Mouse (Mus musculus) liver, embryonic 14.5 days (tissue): ENCODE measurements around the gene Cldnd2. TPM values are rescaled to one million over a fixed set of nuclear protein-coding genes. Genes with fewer than 3 reads are reported as not detected.

ENCODE experiments used
- ATAC-seq: fragments of 200-750 bp; cut with Nextera tagmentation; 2 replicates; pipeline ENCODE4 v1.8.0; 2017; ENCODE audit warnings: moderate number of reproducible peaks, mild to moderate bottlenecking, moderate library complexity; ENCODE audit not compliant: insufficient read depth
- DNase-seq, 3 experiments: peaks; one replicate each; pipeline ENCODE4 v3.0.0-alpha.2; 2012 to 2013; ENCODE audit warnings: low read depth in 3 of 3, low spot score in 3 of 3
- H3K27ac ChIP-seq: fragments of 300-500 bp; sonication (generic); 2 replicates; pipeline ENCODE4 v1.5.1; 2014; ENCODE audit warnings: moderate library complexity, mild to moderate bottlenecking, control low read depth, inconsistent platforms
- H3K27me3 ChIP-seq: fragments of 300-500 bp; sonication (generic); 2 replicates; pipeline ENCODE4 v1.6.1; 2014; ENCODE audit warnings: mild to moderate bottlenecking, low read length, moderate library complexity; ENCODE audit not compliant: control insufficient read depth, insufficient read depth
- H3K36me3 ChIP-seq: fragments of 300-500 bp; sonication (generic); replicated peaks from 2 replicates; pipeline ENCODE4 v1.6.1; 2014; ENCODE audit warnings: low read depth; ENCODE audit not compliant: control insufficient read depth, insufficient read depth
- H3K4me1 ChIP-seq, 2 experiments: fragments of 200-500 bp in 1 of 2; fragments of 300-500 bp in 1 of 2; sonication (generic) in 1 of 2; replicated peaks; 2 replicates each; pipeline ENCODE4 v1.6.1; 2012 to 2014; ENCODE audit warnings: antibody characterized with exemption in 1 of 2, inconsistent platforms in 1 of 2, low read length in 1 of 2; ENCODE audit not compliant: control insufficient read depth in 2 of 2, insufficient read depth in 2 of 2
- H3K4me2 ChIP-seq: fragments of 300-500 bp; sonication (generic); 2 replicates; pipeline ENCODE4 v1.6.1; 2014; ENCODE audit warnings: low read depth, mild to moderate bottlenecking, control low read depth, moderate library complexity
- H3K4me3 ChIP-seq, 2 experiments: fragments of 200-500 bp in 1 of 2; fragments of 300-500 bp in 1 of 2; sonication (generic) in 1 of 2; 2 replicates each; pipeline ENCODE4 v1.5.1; 2012 to 2014; ENCODE audit warnings: low read depth in 2 of 2, low read length in 2 of 2, mild to moderate bottlenecking in 2 of 2, control low read depth in 1 of 2, inconsistent platforms in 1 of 2, moderate library complexity in 1 of 2; ENCODE audit not compliant: insufficient read depth in 1 of 2
- H3K9ac ChIP-seq: fragments of 300-500 bp; sonication (generic); replicated peaks from 2 replicates; pipeline ENCODE4 v1.6.1; 2014; ENCODE audit warnings: mild to moderate bottlenecking, control low read depth, moderate library complexity
- H3K9me3 ChIP-seq: fragments of 300-500 bp; sonication (generic); 2 replicates; pipeline ENCODE4 v1.6.1; 2016; ENCODE audit warnings: low read length, mixed read lengths; ENCODE audit not compliant: control insufficient read depth
- CTCF ChIP-seq: IDR thresholded peaks from 2 replicates; pipeline ENCODE4 v1.5.1; 2016; ENCODE audit warnings: antibody characterized with exemption, low read depth, control low read depth
- EP300 ChIP-seq: IDR thresholded peaks from 2 replicates; pipeline ENCODE4 v1.6.1; 2016; ENCODE audit warnings: antibody characterized with exemption, low read depth
- WGBS: fragments of 180-500 bp; shearing (Covaris S2); extraction: QIAGEN DNeasy Blood & Tissue Kit; methylation state at CpG from one replicate; pipeline ENCODE4 v1.1.7; 2014; ENCODE audit not compliant: insufficient replicate concordance; 5-methylcytosine and 5-hydroxymethylcytosine counted together
- polyA plus RNA-seq, 2 experiments: library from polyadenylated mRNA; depleted of rRNA in 1 of 2; stranded (reverse) in 1 of 2; unstranded in 1 of 2; fragments of >200 nt; fragmentation: Nextera tagmentation in 1 of 2; extraction: Ambion mirVana in 1 of 2; gene quantifications; 2 replicates each; pipeline versions ENCODE4 v1.2.1 to v1.2.3; 2012 to 2014

Cldnd2 gene
- polyA plus RNA-seq, 2 experiments, result not detected

DNA sequence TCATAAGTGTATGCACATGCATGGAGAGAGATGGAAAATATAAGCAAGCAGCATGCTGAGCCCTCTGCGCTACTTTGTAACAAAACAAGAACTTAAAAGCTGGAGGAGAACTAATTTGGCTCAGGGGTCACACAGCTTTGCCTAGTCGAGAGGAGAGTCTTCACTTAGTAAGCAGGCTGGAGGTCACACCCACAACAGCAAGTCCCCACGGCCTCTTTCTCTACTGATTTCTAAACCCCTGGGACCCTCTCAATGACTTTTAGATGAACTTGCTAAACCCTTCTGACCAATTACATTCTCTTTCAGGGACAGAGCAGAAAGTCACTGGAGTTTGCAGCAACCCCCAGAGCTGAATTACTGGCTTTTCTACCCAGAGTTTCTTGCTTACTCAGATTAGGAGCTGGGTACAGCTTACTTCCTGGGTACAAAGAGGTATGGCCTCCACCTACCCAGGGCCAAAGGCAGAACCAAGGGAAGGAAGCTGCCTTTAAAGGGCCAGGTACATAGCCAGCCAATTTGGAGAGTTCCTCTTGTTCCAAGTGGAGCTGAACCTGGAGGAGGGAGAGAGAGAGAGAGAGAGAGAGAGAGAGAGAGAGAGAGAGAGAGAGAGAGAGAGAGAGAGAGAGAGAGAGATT is 16.5 kb upstream of the Cldnd2 start:
- no peak overlapping the region for H3K9ac ChIP-seq
- no peak for ATAC-seq
- WGBS, result 42% methylated on average over 3 of the region's 3 CpGs
- H3K36me3 ChIP-seq, result no peaks in the 10 kb centered on the region
- no peak for DNase-seq
- no peaks in the 10 kb centered on the region for H3K9me3 ChIP-seq
- H3K4me1 ChIP-seq, result no peaks in the 10 kb centered on the region; a peak in 1 of 4 replicates
- TF ChIP-seq CTCF, result no peak
- no peak for TF ChIP-seq EP300
- H3K4me2 ChIP-seq, result no peak overlapping the region
- no peak overlapping the region for H3K27ac ChIP-seq
- H3K4me3 ChIP-seq, result no peak overlapping the region
- H3K27me3 ChIP-seq, result no peaks in the 10 kb centered on the region

- Histone ChIP-seq H3K27ac (no peak within 1 kb of the TSS), H3K36me3 (no peaks in the 10 kb centered on the region), H3K27me3 (no peaks in the 10 kb centered on the region), H3K4me3 (no peak within 1 kb of the TSS), H3K9ac (no peak within 1 kb of the TSS), H3K4me1 (no peaks in the 10 kb centered on the region; a peak in 1 of 4 replicates), H3K4me2 (no peak within 1 kb of the TSS), H3K9me3 (no peaks in the 10 kb centered on the region)
- ATAC-seq (no peak), DNase-seq (no peak)
- 47% methylated on average over 8 of the region's 8 CpGs for WGBS
- TF ChIP-seq CTCF (no peak), EP300 (no peak)
Observed at GRCm38 (mm10) chr7:43427406-43427805, 13.2 kb upstream of the Cldnd2 start, which contains the start of gene Lim2. Gene Lim2, plus strand, starts transcription at chr7:43427670.

GRCm38 (mm10) chr7:43429500-43429899 is 11.1 kb upstream of the Cldnd2 start:
- H3K4me3 ChIP-seq, result no peak overlapping the region
- no peak for ATAC-seq
- H3K9ac ChIP-seq, result no peak overlapping the region
- 19% methylated on average over 4 of the region's 4 CpGs for WGBS
- H3K27ac ChIP-seq, result no peak overlapping the region
- no peaks in the 10 kb centered on the region for H3K4me1 ChIP-seq
- H3K36me3 ChIP-seq, result no peaks in the 10 kb centered on the region
- H3K4me2 ChIP-seq, result no peak overlapping the region
- H3K9me3 ChIP-seq, result no peaks in the 10 kb centered on the region
- H3K27me3 ChIP-seq, result no peaks in the 10 kb centered on the region
- no peak for DNase-seq
- no peak for TF ChIP-seq EP300
- TF ChIP-seq CTCF, result no peak

GRCm38 (mm10) chr7:43432891-43433290 is 7.7 kb upstream of the Cldnd2 start:
- no peaks in the 10 kb centered on the region for H3K36me3 ChIP-seq
- ATAC-seq (no peak), DNase-seq (no peak)
- H3K4me2 ChIP-seq, result no peak overlapping the region
- TF ChIP-seq CTCF (no peak), EP300 (no peak)
- no peak overlapping the region for H3K27ac ChIP-seq
- no peaks in the 10 kb centered on the region for H3K27me3 ChIP-seq
- H3K4me3 ChIP-seq, result no peak overlapping the region
- H3K9me3 ChIP-seq, result no peaks in the 10 kb centered on the region
- no peaks in the 10 kb centered on the region for H3K4me1 ChIP-seq
- no peak overlapping the region for H3K9ac ChIP-seq
- 45% methylated on average over 4 of the region's 4 CpGs for whole genome bisulfite sequencing

- TF ChIP-seq EP300 (no peak), CTCF (no peak)
- Histone ChIP-seq H3K4me1 (no peaks in the 10 kb centered on the region), H3K27me3 (no peaks in the 10 kb centered on the region), H3K36me3 (no peaks in the 10 kb centered on the region), H3K9me3 (no peaks in the 10 kb centered on the region), H3K4me3 (no peak overlapping the region), H3K4me2 (no peak overlapping the region), H3K9ac (no peak overlapping the region), H3K27ac (no peak overlapping the region)
- DNase-seq (no peak), ATAC-seq (no peak)
- 73% methylated on average over 5 of the region's 5 CpGs for WGBS
Observed at GRCm38 (mm10) chr7:43434676-43435075, 5.9 kb upstream of the Cldnd2 start.
